In the genomic region with DNA sequence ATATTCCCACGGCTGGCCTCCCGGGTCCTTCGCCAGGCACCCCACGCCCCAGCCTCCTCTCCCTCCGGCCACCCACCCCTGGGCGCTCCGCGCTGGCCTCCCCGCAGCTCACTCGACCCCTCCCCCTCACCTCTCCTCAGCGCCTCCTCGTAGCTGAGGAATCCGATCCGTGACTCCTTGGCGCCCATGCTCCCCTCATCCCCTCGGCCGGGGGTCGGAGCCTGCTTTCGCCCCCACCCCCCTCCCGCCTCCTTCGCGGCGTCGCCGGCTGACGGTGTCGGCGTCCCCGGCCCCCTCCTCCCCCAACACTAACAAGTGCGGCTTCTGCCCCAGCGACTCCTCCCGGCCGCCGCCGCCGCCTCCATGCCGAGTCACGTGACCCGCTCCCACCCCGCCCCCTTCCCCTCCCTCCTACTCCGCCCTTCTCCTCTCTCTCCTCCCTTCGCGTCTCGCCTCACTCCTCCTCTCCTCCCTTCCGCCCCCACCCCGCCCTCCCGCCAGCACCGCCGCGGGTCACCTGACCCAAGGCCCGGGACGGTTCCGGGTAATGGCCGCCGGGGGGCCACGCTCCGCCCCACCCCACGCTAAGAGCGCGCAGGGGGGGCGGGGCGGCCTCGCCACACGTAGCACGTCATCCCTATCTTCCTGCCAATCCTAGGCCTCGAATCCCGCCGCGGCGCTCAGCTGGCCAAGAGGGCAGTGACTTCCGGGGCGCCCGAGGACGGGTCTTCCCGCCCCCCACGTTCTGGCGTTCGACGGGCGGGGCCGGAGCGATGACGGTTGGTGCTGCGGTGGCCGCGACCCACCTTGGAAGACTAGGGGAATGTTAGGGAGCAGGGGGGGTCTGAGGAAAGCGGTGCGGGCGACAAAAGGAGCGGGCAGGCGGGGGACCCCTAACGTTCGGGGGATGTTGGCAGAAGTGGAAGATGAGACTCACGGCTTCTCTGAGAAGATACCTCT, we compare ENCODE assay signal across 8 mouse cellular contexts. TPM values are rescaled to one million over a fixed set of nuclear protein-coding genes. Genes with fewer than 3 reads are reported as not detected.
DNase-seq lines count a peak whose midpoint lies in the region; ATAC-seq lines count a peak whose summit lies in the region.

A gene (minus strand): TSS at position 581 of the 960 bp plus-strand sequence.

- peak within 1 kb of the TSS; percentile 94 for H3K27ac ChIP-seq in forebrain, embryonic 10.5 days
- peak within 1 kb of the TSS; percentile 89 for H3K27ac ChIP-seq in heart, embryonic 15.5 days
- H3K27ac ChIP-seq in liver, embryonic 15.5 days (replicated peaks): peak within 1 kb of the TSS; percentile 93
- peak within 1 kb of the TSS; percentile 76 for H3K27ac ChIP-seq in neural tube, embryonic 12.5 days

- H3K4me3 ChIP-seq in forebrain, embryonic 10.5 days: peak within 1 kb of the TSS; percentile 94
- peak within 1 kb of the TSS; percentile 85 for H3K4me3 ChIP-seq in heart, embryonic 15.5 days
- peak within 1 kb of the TSS; percentile 90 for H3K4me3 ChIP-seq in liver, embryonic 15.5 days (replicated peaks)
- peak within 1 kb of the TSS; percentile 79 for H3K4me3 ChIP-seq in neural tube, embryonic 12.5 days

- peak within 1 kb of the TSS; percentile 70 for H3K4me2 ChIP-seq in heart, embryonic 15.5 days
- H3K4me2 ChIP-seq in liver, embryonic 15.5 days: peak within 1 kb of the TSS; percentile 76
- peak within 1 kb of the TSS; percentile 60 for H3K4me2 ChIP-seq in neural tube, embryonic 12.5 days (replicated peaks)

- H3K27me3 ChIP-seq in forebrain, embryonic 10.5 days (ENCODE audit: poor library complexity, severe bottlenecking): no peaks in the 10 kb centered on the region
- H3K27me3 ChIP-seq in heart, embryonic 15.5 days: no peaks in the 10 kb centered on the region
- H3K27me3 ChIP-seq in liver, embryonic 15.5 days: no peaks in the 10 kb centered on the region
- H3K27me3 ChIP-seq in neural tube, embryonic 12.5 days (replicated peaks): no peaks in the 10 kb centered on the region

- peak; percentile 92 to 93 for DNase-seq in CD8-positive naive resting alpha-beta T cell, adult 2 months (ENCODE audit: low read depth in 2 of 2, low spot score in 2 of 2)
- peak; percentile 95 for DNase-seq in c-Kit-positive CD71-negative TER-119-negative erythroid progenitor cells, embryonic 14.5 days (ENCODE audit: low read depth)
- DNase-seq in forebrain, embryonic 10.5 days (ENCODE audit: extremely low spot score, low spot score): peak; percentile 98
- DNase-seq in kidney, postnatal 36 days: peak; percentile 97 to 98
- peak; percentile 95 for DNase-seq in telencephalon, adult 2 months (ENCODE audit: low read depth, low spot score)

- no peaks in the 10 kb centered on the region for H3K9me3 ChIP-seq in forebrain, embryonic 10.5 days
- no peaks in the 10 kb centered on the region for H3K9me3 ChIP-seq in heart, embryonic 15.5 days (replicated peaks)
- H3K9me3 ChIP-seq in liver, embryonic 15.5 days (replicated peaks): no peaks in the 10 kb centered on the region
- H3K9me3 ChIP-seq in neural tube, embryonic 12.5 days: no peaks in the 10 kb centered on the region

- H3K36me3 ChIP-seq in forebrain, embryonic 10.5 days (replicated peaks): no peaks in the 10 kb centered on the region
- no peaks in the 10 kb centered on the region for H3K36me3 ChIP-seq in heart, embryonic 15.5 days
- peaks cover 20% of the 10 kb centered on the region for H3K36me3 ChIP-seq in liver, embryonic 15.5 days (replicated peaks)
- no peaks in the 10 kb centered on the region for H3K36me3 ChIP-seq in neural tube, embryonic 12.5 days

- ATAC-seq in heart, embryonic 15.5 days (replicated peaks; ENCODE audit: insufficient number of reproducible peaks, insufficient read depth, low FRiP score, low read depth): peak; percentile 97
- ATAC-seq in liver, embryonic 15.5 days (ENCODE audit: insufficient read depth): peak; percentile 94
- peak; percentile 97 for ATAC-seq in neural tube, embryonic 12.5 days (ENCODE audit: low FRiP score, low read depth)

- peaks cover 24% of the 10 kb centered on the region for H3K4me1 ChIP-seq in forebrain, embryonic 10.5 days
- peaks cover 7% of the 10 kb centered on the region; the same call in 1 of the 2 replicates for H3K4me1 ChIP-seq in heart, embryonic 15.5 days (replicated peaks)
- H3K4me1 ChIP-seq in liver, embryonic 15.5 days (replicated peaks): peaks cover 43% of the 10 kb centered on the region
- H3K4me1 ChIP-seq in neural tube, embryonic 12.5 days: 0 out of 2 replicates have a peak, but pooled peaks cover 5% of the 10 kb centered on the region

- peak within 1 kb of the TSS; percentile 90 for H3K9ac ChIP-seq in heart, embryonic 15.5 days
- peak within 1 kb of the TSS; percentile 97 for H3K9ac ChIP-seq in liver, embryonic 15.5 days
- H3K9ac ChIP-seq in neural tube, embryonic 12.5 days: peak within 1 kb of the TSS; percentile 87

- WGBS in forebrain, embryonic 10.5 days: under 1% methylated on average over 88 of the region's 94 CpGs
- under 1% methylated on average over 83 of the region's 94 CpGs for WGBS in heart, embryonic 15.5 days
- under 1% methylated on average over 94 of the region's 94 CpGs for WGBS in liver, embryonic 15.5 days (ENCODE audit: insufficient replicate concordance)
- WGBS in neural tube, embryonic 12.5 days: 1% methylated on average over 93 of the region's 94 CpGs

RNA-seq across cellular contexts. Expression of the gene that starts here (rescaled TPM):
- polyA plus RNA-seq in forebrain, embryonic 10.5 days (2016; fragmentation: Nextera tagmentation; extraction: Ambion mirVana): 3.0 and 4.8 TPM in 2 replicates
- 3.0 and 3.1 TPM in 2 replicates for polyA plus RNA-seq in heart, embryonic 15.5 days (2015; fragmentation: Nextera tagmentation; extraction: Ambion mirVana)
- 10.1 and 15.2 TPM in 2 replicates for polyA plus RNA-seq in liver, embryonic 15.5 days (2015; fragmentation: Nextera tagmentation; extraction: Ambion mirVana)
- polyA plus RNA-seq in neural tube, embryonic 12.5 days (2016; fragmentation: Nextera tagmentation; extraction: Ambion mirVana): 9.1 and 9.4 TPM in 2 replicates

Comparison
In these comparisons a context has a peak if more than half of its experiments do, and no peak if none do; other contexts are left out.
1. Peak in every context shown above with its lines: DNase-seq, ATAC-seq, H3K4me3 ChIP-seq and H3K27ac ChIP-seq.